21 mouse cellular contexts compared by ENCODE assay signal in the genomic region with DNA sequence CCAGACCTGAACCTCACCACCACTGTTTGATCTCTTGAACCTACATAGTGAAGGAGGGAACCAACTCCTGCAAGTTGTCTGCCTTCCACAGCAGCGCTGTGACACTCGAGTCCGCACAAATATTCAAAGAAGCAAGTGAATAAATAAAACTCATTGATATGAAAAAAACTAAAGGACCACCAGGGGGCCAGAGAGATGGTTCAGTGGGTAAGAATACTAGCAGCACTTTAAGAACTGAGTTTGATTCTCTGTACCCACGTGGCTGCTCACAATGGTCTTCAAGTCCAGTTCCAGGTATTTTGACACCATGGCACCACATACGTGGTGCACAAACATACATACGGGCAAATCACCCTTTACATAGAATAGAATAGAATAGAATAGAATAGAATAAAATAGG. TPM values are rescaled to one million over a fixed set of nuclear protein-coding genes. Genes with fewer than 3 reads are reported as not detected.
DNase-seq lines count a peak whose midpoint lies in the region; ATAC-seq and TF ChIP-seq lines count a peak whose summit lies in the region.
"Had no signal": no experiment of that assay in that cellular context is flagged by ENCODE, and none has a peak within 500 bp of the region (broad histone marks: within the 10 kb centered on the region; RNA-seq: fewer than 3 reads in every experiment).

No protein-coding gene starts in this region.

- no peak for ATAC-seq in hindbrain, embryonic 15.5 days (ENCODE audit: low FRiP score, low read depth)
- ATAC-seq in hindbrain, embryonic 12.5 days (ENCODE audit: low FRiP score), result no peak
- ATAC-seq in lung, postnatal 0 days, result no peak
- ATAC-seq: intestine, embryonic 16.5 days had no signal

- 72% methylated on average over 6 of the region's 6 CpGs for WGBS in hindbrain, embryonic 15.5 days
- WGBS in hindbrain, embryonic 12.5 days, result 73% methylated on average over 6 of the region's 6 CpGs
- WGBS in lung, postnatal 0 days, result 68% methylated on average over 6 of the region's 6 CpGs
- WGBS in cerebellum, adult 2 months, result 68% methylated on average over 6 of the region's 6 CpGs

- H3K9me3 ChIP-seq in hindbrain, embryonic 15.5 days, result no peaks in the 10 kb centered on the region
- H3K9me3 ChIP-seq in hindbrain, embryonic 12.5 days (replicated peaks), result no peaks in the 10 kb centered on the region
- H3K9me3 ChIP-seq in lung, postnatal 0 days (ENCODE audit: low read length), result no peaks in the 10 kb centered on the region
- H3K9me3 ChIP-seq: kidney, embryonic 15.5 days; liver, embryonic 15.5 days had no signal

- H3K4me3 ChIP-seq in hindbrain, embryonic 15.5 days, result no peak overlapping the region
- no peak overlapping the region for H3K4me3 ChIP-seq in hindbrain, embryonic 12.5 days
- H3K4me3 ChIP-seq in lung, postnatal 0 days (ENCODE audit: low read depth, low read length), result no peak overlapping the region
- no peak overlapping the region for H3K4me3 ChIP-seq in cerebellum, adult 2 months (replicated peaks; ENCODE audit: insufficient read depth, low read depth, low read length)
- H3K4me3 ChIP-seq: hindbrain, embryonic 10.5 days; kidney, embryonic 15.5 days; liver, embryonic 15.5 days had no signal

- TF ChIP-seq POLR2A in cerebellum, adult 2 months (IDR thresholded peaks at IDR 0.05; ENCODE audit: borderline replicate concordance, insufficient read depth, low read length), result no peak

- peaks cover 62% of the 10 kb centered on the region for H3K4me1 ChIP-seq in hindbrain, embryonic 15.5 days (replicated peaks)
- H3K4me1 ChIP-seq in hindbrain, embryonic 12.5 days, result peaks cover 56% of the 10 kb centered on the region
- 0 out of 2 replicates have a peak, but pooled peaks cover 9% of the 10 kb centered on the region for H3K4me1 ChIP-seq in lung, postnatal 0 days (ENCODE audit: insufficient read depth, low read depth, low read length)
- peaks cover 10% of the 10 kb centered on the region for H3K4me1 ChIP-seq in cerebellum, adult 2 months (ENCODE audit: control insufficient read depth, insufficient read depth, low read length)

- H3K9ac ChIP-seq in hindbrain, embryonic 15.5 days, result no peak overlapping the region
- H3K9ac ChIP-seq in hindbrain, embryonic 12.5 days, result no peak overlapping the region
- no peak overlapping the region for H3K9ac ChIP-seq in lung, postnatal 0 days (replicated peaks; ENCODE audit: low read depth)
- H3K9ac ChIP-seq: kidney, embryonic 15.5 days; liver, embryonic 15.5 days had no signal

- H3K27ac ChIP-seq in hindbrain, embryonic 15.5 days (replicated peaks), result 0 out of 2 replicates have a peak overlapping the region, but pooled peaks have one; percentile 22
- no peak overlapping the region for H3K27ac ChIP-seq in hindbrain, embryonic 12.5 days
- H3K27ac ChIP-seq in lung, postnatal 0 days (ENCODE audit: low read length), result no peak overlapping the region
- H3K27ac ChIP-seq in cerebellum, adult 2 months (ENCODE audit: insufficient read depth, low read length), result no peak overlapping the region
- H3K27ac ChIP-seq: hindbrain, embryonic 10.5 days; kidney, embryonic 15.5 days; liver, embryonic 15.5 days had no signal

- no peak for TF ChIP-seq EP300 in lung, postnatal 0 days (IDR thresholded peaks at IDR 0.05)

- H3K4me2 ChIP-seq in hindbrain, embryonic 15.5 days, result no peak overlapping the region
- no peak overlapping the region for H3K4me2 ChIP-seq in hindbrain, embryonic 12.5 days (replicated peaks)
- H3K4me2 ChIP-seq in lung, postnatal 0 days (replicated peaks; ENCODE audit: low read depth, low read length), result no peak overlapping the region
- H3K4me2 ChIP-seq: kidney, embryonic 15.5 days; liver, embryonic 15.5 days had no signal

- no peaks in the 10 kb centered on the region for H3K27me3 ChIP-seq in hindbrain, embryonic 15.5 days
- peaks cover 26% of the 10 kb centered on the region for H3K27me3 ChIP-seq in hindbrain, embryonic 12.5 days
- H3K27me3 ChIP-seq in lung, postnatal 0 days (replicated peaks; ENCODE audit: insufficient read depth, low read length), result no peaks in the 10 kb centered on the region
- no peaks in the 10 kb centered on the region for H3K27me3 ChIP-seq in cerebellum, adult 2 months (ENCODE audit: control insufficient read depth, insufficient read depth, low read length)

- TF ChIP-seq CTCF in lung, postnatal 0 days (IDR thresholded peaks at IDR 0.05), result peak; percentile 17; the same call in 1 of the 2 replicates
- no peak for TF ChIP-seq CTCF in cerebellum, adult 2 months (IDR thresholded peaks at IDR 0.05; ENCODE audit: borderline replicate concordance, insufficient read depth, low read depth, low read length)

- intact Hi-C loops in heart, postnatal 14 days (cut with DNase I), result no loop called here

- H3K36me3 ChIP-seq in hindbrain, embryonic 15.5 days, result peaks cover 30% of the 10 kb centered on the region
- H3K36me3 ChIP-seq in hindbrain, embryonic 12.5 days, result peaks cover 53% of the 10 kb centered on the region
- H3K36me3 ChIP-seq in lung, postnatal 0 days (ENCODE audit: insufficient read depth, low read length), result no peaks in the 10 kb centered on the region
- H3K36me3 ChIP-seq: liver, embryonic 15.5 days had no signal

- no peak for DNase-seq in lung, postnatal 0 days (ENCODE audit: low spot score)
- DNase-seq in lung, postnatal 10 days, result no peak
- peak; percentile 31 for DNase-seq in 416B (ENCODE audit: low read depth)
- peak; percentile 53 for DNase-seq in induced T-regulatory cell, adult 2 months (ENCODE audit: low read depth)
- no peak for DNase-seq in heart, postnatal 14 days
- no peak for DNase-seq in cerebellum, adult 2 months
- DNase-seq: adrenal gland, postnatal 14 days; cerebellum, adult 18-20 months; cerebellum, postnatal 36 days; gastrocnemius, postnatal 36 days; lung, postnatal 36 days; thymus, postnatal 36 days had no signal

RNA-seq across cellular contexts. Expression of gene Prr36, which starts 6.2 kb away (rescaled TPM):
- 51.1 and 53.0 TPM in 2 replicates for polyA plus RNA-seq in hindbrain, embryonic 15.5 days (2015; fragmentation: Nextera tagmentation; extraction: Ambion mirVana)
- 39.2 and 42.0 TPM in 2 replicates for polyA plus RNA-seq in hindbrain, embryonic 12.5 days (2016; fragmentation: Nextera tagmentation; extraction: Ambion mirVana)
- 0.89 and 0.99 TPM in 2 replicates for polyA plus RNA-seq in lung, postnatal 0 days (2015; fragmentation: Nextera tagmentation; extraction: Ambion mirVana)
- total RNA-seq in heart, postnatal 14 days (2021), result under 1 TPM in 1 of 2 experiments, not detected in 1; 0.05 TPM
- 8.2 and 8.6 TPM in 2 replicates for polyA plus RNA-seq in cerebellum, adult 2 months (2012; rRNA removed)
- total RNA-seq: gastrocnemius, postnatal 36 days; heart, adult 8-10 months had no signal

RNA-seq across cellular contexts. Expression of gene Lrrc8e, which starts 15.5 kb away (rescaled TPM):
- 0.07 and 0.08 TPM in 2 replicates for polyA plus RNA-seq in hindbrain, embryonic 15.5 days (2015; fragmentation: Nextera tagmentation; extraction: Ambion mirVana)
- polyA plus RNA-seq in hindbrain, embryonic 12.5 days (2016; fragmentation: Nextera tagmentation; extraction: Ambion mirVana), result 0.17 TPM in 1 of 2 replicates, not detected in the other
- 6.0 and 7.8 TPM in 2 replicates for polyA plus RNA-seq in lung, postnatal 0 days (2015; fragmentation: Nextera tagmentation; extraction: Ambion mirVana)
- under 1 TPM; 0.14 to 0.20 TPM for total RNA-seq in heart, postnatal 14 days (2021)
- polyA plus RNA-seq in cerebellum, adult 2 months (2012; rRNA removed), result 0.02 TPM in 1 of 2 replicates, not detected in the other
- total RNA-seq: left cerebral cortex, postnatal 10 days had no signal
- polyA plus RNA-seq: hindbrain, embryonic 10.5 days had no signal

RNA-seq across cellular contexts. Expression of gene Map2k7, which starts 27.4 kb away (rescaled TPM):
- polyA plus RNA-seq in hindbrain, embryonic 15.5 days (2015; fragmentation: Nextera tagmentation; extraction: Ambion mirVana), result 28.0 and 29.4 TPM in 2 replicates
- 41.2 and 46.4 TPM in 2 replicates for polyA plus RNA-seq in hindbrain, embryonic 12.5 days (2016; fragmentation: Nextera tagmentation; extraction: Ambion mirVana)
- 22.9 and 23.6 TPM in 2 replicates for polyA plus RNA-seq in lung, postnatal 0 days (2015; fragmentation: Nextera tagmentation; extraction: Ambion mirVana)
- 10 to 100 TPM; 59.2 to 69.6 TPM for total RNA-seq in heart, postnatal 14 days (2021)
- 85.2 and 86.7 TPM in 2 replicates for polyA plus RNA-seq in cerebellum, adult 2 months (2012; rRNA removed)

RNA-seq across cellular contexts. Expression of gene Gm49320, which starts 27.6 kb away (rescaled TPM):
- 0.83 and 0.92 TPM in 2 replicates for polyA plus RNA-seq in hindbrain, embryonic 15.5 days (2015; fragmentation: Nextera tagmentation; extraction: Ambion mirVana)
- 1.4 and 2.0 TPM in 2 replicates for polyA plus RNA-seq in hindbrain, embryonic 12.5 days (2016; fragmentation: Nextera tagmentation; extraction: Ambion mirVana)
- 0.25 and 0.86 TPM in 2 replicates for polyA plus RNA-seq in lung, postnatal 0 days (2015; fragmentation: Nextera tagmentation; extraction: Ambion mirVana)
- total RNA-seq in heart, postnatal 14 days (2021), result under 1 TPM in 1 of 2 experiments, not detected in 1; 0.38 TPM
- 8.6 and 9.4 TPM in 2 replicates for polyA plus RNA-seq in cerebellum, adult 2 months (2012; rRNA removed)
- total RNA-seq: adrenal gland, postnatal 14 days; ES-E14 had no signal

RNA-seq across cellular contexts. Expression of gene Tgfbr3l, which starts 36.9 kb away (rescaled TPM):
- 4.3 and 4.8 TPM in 2 replicates for polyA plus RNA-seq in hindbrain, embryonic 15.5 days (2015; fragmentation: Nextera tagmentation; extraction: Ambion mirVana)
- 4.0 and 8.7 TPM in 2 replicates for polyA plus RNA-seq in hindbrain, embryonic 12.5 days (2016; fragmentation: Nextera tagmentation; extraction: Ambion mirVana)
- 2.2 and 4.3 TPM in 2 replicates for polyA plus RNA-seq in lung, postnatal 0 days (2015; fragmentation: Nextera tagmentation; extraction: Ambion mirVana)
- total RNA-seq in heart, postnatal 14 days (2021), result 1 to 10 TPM; 3.0 to 4.3 TPM
- polyA plus RNA-seq in cerebellum, adult 2 months (2012; rRNA removed), result 32.6 and 39.8 TPM in 2 replicates

Comparison
In these comparisons a context has a peak if more than half of its experiments do, and no peak if none do; other contexts are left out.
1. DNase-seq: peak in 416B (single experiment) and induced T-regulatory cell, adult 2 months (single experiment); none in lung, postnatal 0 days (single experiment), lung, postnatal 10 days (single experiment), heart, postnatal 14 days (0 of 2) and cerebellum, adult 2 months (0 of 2).